In genomic region chr3:130947277-130947606, GRCm38 (mm10) we compare ENCODE assay signal across 12 mouse cellular contexts.
DNase-seq lines count a peak whose midpoint lies in the region; ATAC-seq lines count a peak whose summit lies in the region.
"Had no signal": no experiment of that assay in that cellular context is flagged by ENCODE, and none has a peak within 500 bp of the region (broad histone marks: within the 10 kb centered on the region; RNA-seq: fewer than 3 reads in every experiment).

No protein-coding gene starts in this region.

- 68% methylated on average over 4 of the region's 4 CpGs for WGBS in forebrain, embryonic 13.5 days
- whole genome bisulfite sequencing in midbrain, embryonic 11.5 days: 89% methylated on average over 4 of the region's 4 CpGs

- ATAC-seq in forebrain, embryonic 13.5 days: peak; percentile 48
- 0 out of 2 replicates have a peak, but pooled peaks have one; percentile 1 for ATAC-seq in midbrain, embryonic 11.5 days (ENCODE audit: low FRiP score)

- H3K36me3 ChIP-seq in forebrain, embryonic 13.5 days (ENCODE audit: poor library complexity, severe bottlenecking): no peaks in the 10 kb centered on the region
- no peaks in the 10 kb centered on the region for H3K36me3 ChIP-seq in midbrain, embryonic 11.5 days (ENCODE audit: control insufficient read depth, insufficient read depth, low read length)
- H3K36me3 ChIP-seq: embryonic facial prominence, embryonic 13.5 days; liver, embryonic 15.5 days had no signal

- H3K9ac ChIP-seq in forebrain, embryonic 13.5 days: no peak overlapping the region
- H3K9ac ChIP-seq in midbrain, embryonic 11.5 days (ENCODE audit: low read length): no peak overlapping the region
- H3K9ac ChIP-seq: embryonic facial prominence, embryonic 13.5 days; liver, embryonic 15.5 days had no signal

- H3K4me2 ChIP-seq in forebrain, embryonic 13.5 days: peak overlapping the region; percentile 68; the same call in 1 of the 2 replicates
- no peak overlapping the region for H3K4me2 ChIP-seq in midbrain, embryonic 11.5 days
- H3K4me2 ChIP-seq: liver, embryonic 15.5 days had no signal

- intact Hi-C loops in left cerebral cortex, postnatal 36 days (cut with DNase I): loop anchor here (10.0 kb wide), 1 partner anchor 168 kb away; the partner anchor contains the start of gene Lef1

- no peaks in the 10 kb centered on the region for H3K9me3 ChIP-seq in forebrain, embryonic 13.5 days (replicated peaks)
- H3K9me3 ChIP-seq in midbrain, embryonic 11.5 days (ENCODE audit: control insufficient read depth, low read length): no peaks in the 10 kb centered on the region
- H3K9me3 ChIP-seq: embryonic facial prominence, embryonic 13.5 days; liver, embryonic 15.5 days had no signal

- peak overlapping the region; percentile 86 for H3K27ac ChIP-seq in forebrain, embryonic 13.5 days
- no peak overlapping the region for H3K27ac ChIP-seq in midbrain, embryonic 11.5 days (ENCODE audit: low read depth, low read length)
- H3K27ac ChIP-seq: gastrocnemius, adult 2 months; liver, embryonic 15.5 days had no signal

- peaks cover 27% of the 10 kb centered on the region for H3K4me1 ChIP-seq in forebrain, embryonic 13.5 days
- peaks cover 18% of the 10 kb centered on the region for H3K4me1 ChIP-seq in midbrain, embryonic 11.5 days (ENCODE audit: control insufficient read depth, insufficient read depth, low read length)
- H3K4me1 ChIP-seq: liver, embryonic 15.5 days had no signal

- H3K4me3 ChIP-seq in forebrain, embryonic 13.5 days: no peak overlapping the region
- no peak overlapping the region for H3K4me3 ChIP-seq in midbrain, embryonic 11.5 days (ENCODE audit: low read depth, low read length)
- H3K4me3 ChIP-seq: embryonic facial prominence, embryonic 13.5 days; liver, embryonic 15.5 days had no signal

- 0 out of 2 replicates have a peak, but pooled peaks cover 4% of the 10 kb centered on the region for H3K27me3 ChIP-seq in forebrain, embryonic 13.5 days
- H3K27me3 ChIP-seq in midbrain, embryonic 11.5 days (ENCODE audit: control insufficient read depth, insufficient read depth, low read length): no peaks in the 10 kb centered on the region; the same call in 1 of the 2 replicates
- H3K27me3 ChIP-seq: embryonic facial prominence, embryonic 13.5 days had no signal

- DNase-seq in lung, postnatal 25 days (ENCODE audit: low spot score): peak; percentile 26
- no peak for DNase-seq in lung, adult 18-20 months
- no peak for DNase-seq in midbrain, embryonic 11.5 days (ENCODE audit: low spot score, missing footprints)
- DNase-seq in thymus, postnatal 10 days (ENCODE audit: low spot score in 2 of 2): peak; percentile 73 to 86
- no peak for DNase-seq in left cerebral cortex, adult 8-10 months (ENCODE audit: low spot score in 2 of 2)
- DNase-seq in left cerebral cortex, postnatal 36 days (ENCODE audit: low spot score in 2 of 2): no peak
- DNase-seq in ovary, postnatal 10 days (ENCODE audit: low spot score): no peak
- DNase-seq: gastrocnemius, adult 2 months; layer of hippocampus, postnatal 36 days had no signal

Comparison
In these comparisons a context has a peak if more than half of its experiments do, and no peak if none do; other contexts are left out.
1. DNase-seq: peak in lung, postnatal 25 days (single experiment) and thymus, postnatal 10 days (2 of 2); none in lung, adult 18-20 months (0 of 2), midbrain, embryonic 11.5 days (single experiment), left cerebral cortex, adult 8-10 months (0 of 2), left cerebral cortex, postnatal 36 days (0 of 2) and ovary, postnatal 10 days (single experiment).